17 mouse cellular contexts compared by ENCODE assay signal in genomic region chr6:120999860-121000526, GRCm38 (mm10).
DNase-seq lines count a peak whose midpoint lies in the region; ATAC-seq and TF ChIP-seq lines count a peak whose summit lies in the region.
"Had no signal": no experiment of that assay in that cellular context is flagged by ENCODE, and none has a peak within 500 bp of the region (broad histone marks: within the 10 kb centered on the region; RNA-seq: fewer than 3 reads in every experiment).

No protein-coding gene starts in this region.

- intact Hi-C loops in gastrocnemius, adult 2 months (cut with DNase I), result loop anchor here (2.0 kb wide), 1 partner anchor 17 kb away; no protein-coding TSS in a partner anchor

- no peak for TF ChIP-seq CTCF in gastrocnemius, adult 2 months (IDR thresholded peaks at IDR 0.05)
- no peak for TF ChIP-seq CTCF in stomach, postnatal 0 days (IDR thresholded peaks at IDR 0.05; ENCODE audit: low read depth)

- H3K4me2 ChIP-seq in neural tube, embryonic 15.5 days, result no peak overlapping the region
- no peak overlapping the region for H3K4me2 ChIP-seq in heart, embryonic 16.5 days (ENCODE audit: low read depth, low read length)
- H3K4me2 ChIP-seq in stomach, postnatal 0 days (replicated peaks; ENCODE audit: low read depth), result no peak overlapping the region
- H3K4me2 ChIP-seq: forebrain, embryonic 13.5 days; hindbrain, embryonic 14.5 days; intestine, embryonic 15.5 days; liver, embryonic 15.5 days; midbrain, embryonic 12.5 days; neural tube, embryonic 13.5 days had no signal

- no peak for TF ChIP-seq EP300 in stomach, postnatal 0 days (optimal IDR thresholded peaks at IDR 0.05)

- peaks cover 40% of the 10 kb centered on the region for H3K36me3 ChIP-seq in neural tube, embryonic 15.5 days
- peaks cover 22% of the 10 kb centered on the region for H3K36me3 ChIP-seq in heart, embryonic 16.5 days (ENCODE audit: control insufficient read depth, insufficient read depth)
- H3K36me3 ChIP-seq in stomach, postnatal 0 days (ENCODE audit: control insufficient read depth, insufficient read depth, low read length), result peaks cover 7% of the 10 kb centered on the region; the same call in 1 of the 2 replicates
- H3K36me3 ChIP-seq: intestine, embryonic 15.5 days had no signal

- no peaks in the 10 kb centered on the region for H3K27me3 ChIP-seq in neural tube, embryonic 15.5 days (replicated peaks)
- no peaks in the 10 kb centered on the region for H3K27me3 ChIP-seq in heart, embryonic 16.5 days (ENCODE audit: control insufficient read depth, insufficient read depth, low read length)
- no peaks in the 10 kb centered on the region for H3K27me3 ChIP-seq in stomach, postnatal 0 days (ENCODE audit: control insufficient read depth, insufficient read depth, low read length)
- H3K27me3 ChIP-seq: forebrain, embryonic 13.5 days; intestine, embryonic 15.5 days; liver, embryonic 15.5 days; midbrain, embryonic 12.5 days; neural tube, embryonic 13.5 days had no signal

- no peak overlapping the region for H3K9ac ChIP-seq in neural tube, embryonic 15.5 days (replicated peaks)
- H3K9ac ChIP-seq in heart, embryonic 16.5 days (ENCODE audit: low read length), result peak overlapping the region; percentile 42
- H3K9ac ChIP-seq in stomach, postnatal 0 days (ENCODE audit: low read length), result no peak overlapping the region
- H3K9ac ChIP-seq: forebrain, embryonic 13.5 days; hindbrain, embryonic 14.5 days; intestine, embryonic 15.5 days; liver, embryonic 15.5 days; midbrain, embryonic 12.5 days; neural tube, embryonic 13.5 days had no signal

- H3K9me3 ChIP-seq in neural tube, embryonic 15.5 days (replicated peaks), result no peaks in the 10 kb centered on the region
- no peaks in the 10 kb centered on the region for H3K9me3 ChIP-seq in heart, embryonic 16.5 days (replicated peaks; ENCODE audit: control insufficient read depth, low read length)
- H3K9me3 ChIP-seq in stomach, postnatal 0 days (ENCODE audit: control insufficient read depth, low read length), result no peaks in the 10 kb centered on the region
- H3K9me3 ChIP-seq: forebrain, embryonic 13.5 days; G1E; intestine, embryonic 15.5 days; liver, embryonic 15.5 days; midbrain, embryonic 12.5 days; neural tube, embryonic 13.5 days had no signal

- no peaks in the 10 kb centered on the region for H3K4me1 ChIP-seq in neural tube, embryonic 15.5 days
- peaks cover 21% of the 10 kb centered on the region for H3K4me1 ChIP-seq in heart, embryonic 16.5 days (ENCODE audit: control insufficient read depth, insufficient read depth, low read length)
- no peaks in the 10 kb centered on the region for H3K4me1 ChIP-seq in stomach, postnatal 0 days (replicated peaks; ENCODE audit: control insufficient read depth, insufficient read depth)
- H3K4me1 ChIP-seq: intestine, embryonic 15.5 days; liver, embryonic 15.5 days; midbrain, embryonic 12.5 days had no signal

- WGBS in neural tube, embryonic 15.5 days, result 74% methylated on average over 8 of the region's 8 CpGs
- 56% methylated on average over 8 of the region's 8 CpGs for WGBS in heart, embryonic 16.5 days
- WGBS in stomach, postnatal 0 days, result 55% methylated on average over 8 of the region's 8 CpGs

- no peak overlapping the region for H3K4me3 ChIP-seq in gastrocnemius, adult 2 months
- no peak overlapping the region for H3K4me3 ChIP-seq in neural tube, embryonic 15.5 days (replicated peaks)
- no peak overlapping the region for H3K4me3 ChIP-seq in heart, embryonic 16.5 days (ENCODE audit: low read length)
- H3K4me3 ChIP-seq in stomach, postnatal 0 days (ENCODE audit: low read depth, low read length), result no peak overlapping the region
- H3K4me3 ChIP-seq: forebrain, embryonic 13.5 days; intestine, embryonic 15.5 days; liver, embryonic 15.5 days; midbrain, embryonic 12.5 days; neural tube, embryonic 13.5 days had no signal

- peak overlapping the region; percentile 85 for H3K27ac ChIP-seq in gastrocnemius, adult 2 months
- 0 out of 2 replicates have a peak overlapping the region, but pooled peaks have one; percentile 28 for H3K27ac ChIP-seq in neural tube, embryonic 15.5 days (replicated peaks)
- H3K27ac ChIP-seq in heart, embryonic 16.5 days (ENCODE audit: low read length), result peak overlapping the region; percentile 91
- H3K27ac ChIP-seq in stomach, postnatal 0 days (replicated peaks), result 0 out of 2 replicates have a peak overlapping the region, but pooled peaks have one; percentile 41
- H3K27ac ChIP-seq: forebrain, embryonic 13.5 days; hindbrain, embryonic 14.5 days; intestine, embryonic 15.5 days; liver, embryonic 15.5 days; midbrain, embryonic 12.5 days; neural tube, embryonic 13.5 days had no signal

- no peak for ATAC-seq in neural tube, embryonic 15.5 days (ENCODE audit: low FRiP score)
- ATAC-seq in heart, embryonic 16.5 days (replicated peaks; ENCODE audit: extremely low read depth, insufficient read depth, low FRiP score), result peak; percentile 73
- no peak; the same call in 1 of the 2 replicates for ATAC-seq in stomach, postnatal 0 days (ENCODE audit: low FRiP score, low TSS enrichment)
- no peak for ATAC-seq in inflammation-experienced regulatory T-cells, adult 6 months
- ATAC-seq: forebrain, embryonic 13.5 days; intestine, embryonic 15.5 days had no signal

- peak; percentile 41 for DNase-seq in gastrocnemius, adult 2 months
- DNase-seq in gastrocnemius, adult 8-10 months (ENCODE audit: low spot score in 2 of 2), result no peak
- DNase-seq in neural tube, embryonic 10.5 days (ENCODE audit: extremely low spot score, low spot score), result no peak
- DNase-seq in stomach, postnatal 0 days (ENCODE audit: low spot score), result no peak
- DNase-seq in adrenal gland, postnatal 10 days, result no peak
- DNase-seq: cerebellum, adult 9-11 months; retina, postnatal 1 day had no signal

Comparison
In these comparisons a context has a peak if more than half of its experiments do, and no peak if none do; other contexts are left out.
1. H3K27ac ChIP-seq: peak in every context shown above with its lines; median percentile 91 in heart, embryonic 16.5 days; 85 in gastrocnemius, adult 2 months; 41 in stomach, postnatal 0 days; 28 in neural tube, embryonic 15.5 days.